Mouse (Mus musculus) duodenum, adult 2 months (tissue): ENCODE data around the gene Zfp362. TPM values are rescaled to one million over a fixed set of nuclear protein-coding genes. Genes with fewer than 3 reads are reported as not detected.

Source experiments
- polyA plus RNA-seq: library from polyadenylated mRNA; depleted of rRNA; stranded (reverse); fragments of >200 nt; gene quantifications from 2 replicates; pipeline ENCODE4 v1.2.3, GENCODE M21; 2012; ENCODE audit warnings: low replicate concordance; rRNA removed

The Zfp362 gene
- 21.8 and 27.4 TPM in 2 replicates for polyA plus RNA-seq

DNA sequence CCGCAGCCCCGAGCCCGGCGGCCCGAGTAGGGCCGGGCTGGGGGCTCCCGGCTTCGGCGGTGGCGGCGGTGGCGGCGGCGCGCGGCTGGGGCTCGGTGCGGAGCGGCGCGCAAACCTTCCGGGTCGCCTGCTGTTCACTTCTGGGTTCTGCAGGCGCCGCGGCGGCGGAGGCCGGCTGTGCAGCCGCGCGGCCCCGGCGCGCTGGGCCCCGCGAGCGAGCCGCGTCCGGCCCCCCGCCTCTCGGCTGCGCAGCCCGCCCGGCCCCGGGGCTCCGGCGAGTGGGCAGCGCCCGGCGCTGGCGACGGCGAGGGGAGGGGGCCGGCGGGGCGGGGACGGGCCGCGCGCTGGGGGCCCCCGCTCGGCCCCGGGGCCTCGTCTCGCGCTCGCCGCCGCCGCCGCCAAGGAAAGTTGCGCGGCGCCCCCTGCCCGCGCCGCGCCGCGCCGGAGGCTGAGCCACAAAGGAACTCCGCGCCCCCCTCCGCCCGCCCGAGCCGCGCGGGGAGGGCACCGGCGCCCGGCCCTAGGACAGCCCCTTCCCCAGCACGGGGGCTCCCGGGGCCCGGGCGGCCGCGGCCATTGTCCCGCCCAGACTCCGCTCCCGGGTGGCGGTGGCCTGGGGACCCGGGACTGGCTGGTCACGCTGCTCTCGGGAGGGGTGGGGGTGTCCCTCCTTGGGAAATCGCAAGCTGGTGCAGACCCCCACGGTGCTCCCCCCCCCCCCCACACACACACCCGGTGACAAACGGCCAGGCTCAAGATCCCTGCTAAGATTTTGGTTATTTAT, at the start of gene Zfp362:
TSS of gene Zfp362 (minus strand) at position 3 of the 784 bp plus-strand sequence.

DNA sequence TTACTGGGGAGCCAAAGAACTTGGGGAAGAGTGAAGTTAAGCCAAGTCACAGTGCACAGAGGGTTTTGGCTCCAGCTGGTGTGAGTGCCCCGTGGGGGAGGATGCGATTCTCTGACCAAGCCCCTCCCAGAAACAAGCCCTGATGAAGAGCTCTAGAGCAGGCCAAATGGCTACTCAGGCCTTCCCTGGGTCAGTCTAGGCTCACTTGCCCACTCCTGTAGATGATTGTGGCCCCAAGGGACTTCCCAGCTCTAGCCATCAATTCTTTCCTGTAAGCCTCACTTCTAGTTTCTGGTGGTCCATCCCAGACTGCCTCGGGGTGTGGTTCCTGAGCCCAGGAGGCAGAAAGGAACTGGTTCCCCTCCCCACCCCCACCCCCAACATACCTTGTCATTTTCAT, 50.8 kb downstream of the Zfp362 start, which contains the start of gene A3galt2:
TSS of gene A3galt2 (plus strand) at position 301 of the 400 bp plus-strand sequence.

Other genes with a start within 250 kb of the Zfp362 start
- gene Zscan20, start 195.9 kb downstream of the Zfp362 start, polyA plus RNA-seq: 1.0 and 1.5 TPM in 2 replicates
- 2.6 and 5.7 TPM in 2 replicates for gene Tlr12, start 187.4 kb downstream of the Zfp362 start, polyA plus RNA-seq
- gene Phc2, start 151.3 kb downstream of the Zfp362 start, polyA plus RNA-seq: 48.4 and 84.7 TPM in 2 replicates
- 0.43 TPM in 1 of 2 replicates, not detected in the other for gene A3galt2, start 50.7 kb downstream of the Zfp362 start, polyA plus RNA-seq
- 3.9 and 4.5 TPM in 2 replicates for gene Trim62, start 77.5 kb upstream of the Zfp362 start, polyA plus RNA-seq
- gene Azin2, start 156.4 kb upstream of the Zfp362 start, polyA plus RNA-seq: 2.5 and 3.8 TPM in 2 replicates
- 99.9 and 120 TPM in 2 replicates for gene Ak2, start 185.9 kb upstream of the Zfp362 start, polyA plus RNA-seq